Mouse (Mus musculus): ENCODE results near the gene Tbxa2r. TPM values are rescaled to one million over a fixed set of nuclear protein-coding genes. Genes with fewer than 3 reads are reported as not detected.

Gene Tbxa2r
- total RNA-seq, 2 experiments from 2014 or later, result 7.7 to 8.5 TPM

DNA sequence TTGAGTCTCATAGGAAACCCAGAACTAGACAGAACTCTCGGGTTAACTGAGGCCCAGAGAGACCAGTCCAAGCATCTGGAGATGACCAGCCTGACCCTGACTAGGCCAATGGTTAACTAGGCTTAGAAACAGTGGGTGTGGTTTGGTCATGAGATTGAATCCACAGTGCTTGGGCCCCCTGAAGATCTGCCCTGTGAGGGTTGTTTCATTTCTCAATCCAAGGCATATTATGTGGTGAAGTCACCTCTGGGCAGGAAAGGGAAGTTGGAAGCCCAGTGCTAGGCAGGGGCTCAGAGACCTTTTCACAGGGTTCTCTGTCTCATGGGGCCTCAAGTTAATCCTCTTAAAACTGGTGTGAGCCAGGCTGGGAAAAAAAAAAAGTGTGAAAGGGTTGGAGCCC, 30.3 kb downstream of the Tbxa2r start:
- intact Hi-C loops (cut with DNase I), result loop anchor here (2.0 kb wide), 1 partner anchor 18 kb away; no protein-coding TSS in a partner anchor

GRCm38 (mm10) chr10:81360721-81361120, 32.2 kb downstream of the Tbxa2r start:
- DNase-seq, result no peak
- intact Hi-C loops (cut with DNase I), result no loop called here

More for the DNA sequence above, 30.3 kb downstream of the Tbxa2r start:
- DNase-seq, result no peak

GRCm38 (mm10) chr10:81362336-81362949, 33.9 kb downstream of the Tbxa2r start:
- intact Hi-C loops (cut with DNase I), result no loop called here
- no peak for DNase-seq

DNA sequence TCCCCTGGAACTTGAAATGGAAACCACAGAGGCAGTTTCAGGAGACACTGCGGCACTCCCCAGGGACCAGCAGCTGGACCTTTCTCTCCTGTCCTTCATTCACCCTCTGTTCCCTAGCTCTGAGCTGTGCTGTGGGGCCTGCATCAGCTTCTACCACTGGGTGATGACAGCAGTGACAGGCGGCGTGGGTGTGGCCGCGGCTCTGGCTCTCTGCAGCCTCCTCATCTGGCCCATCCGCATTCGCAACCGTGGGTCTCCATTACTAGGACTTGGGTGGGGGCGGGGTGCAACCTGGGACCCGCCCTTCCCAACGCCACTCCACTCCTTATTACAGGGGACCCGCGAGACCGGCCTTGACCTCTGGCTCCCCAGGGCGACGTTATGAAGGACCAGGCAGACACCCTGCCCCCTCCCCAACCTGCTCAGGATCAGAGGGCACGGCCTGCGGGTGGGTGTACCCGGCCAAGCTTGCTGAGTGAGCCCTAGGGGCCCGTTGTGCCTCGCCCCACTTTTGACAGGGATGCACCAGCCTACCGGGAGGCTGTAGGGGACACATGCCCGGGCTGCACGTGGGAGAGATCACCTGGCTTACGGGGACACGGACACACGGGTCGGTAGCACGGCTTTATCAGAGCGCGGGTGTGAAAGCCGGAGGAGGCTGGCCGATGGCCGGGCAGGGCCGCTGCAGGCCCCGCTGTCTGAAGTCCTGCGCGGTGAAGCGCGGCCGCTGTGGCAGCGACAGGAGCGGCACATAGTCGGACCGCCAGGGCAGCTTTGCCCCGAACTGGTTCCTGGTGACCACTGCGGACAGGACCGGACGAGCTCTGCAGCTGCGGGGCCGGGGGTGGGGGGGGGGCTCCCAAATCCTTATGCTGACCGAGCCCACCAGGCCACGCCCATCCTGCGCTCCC, 35.2 kb downstream of the Tbxa2r start:
- intact Hi-C loops (cut with DNase I), result no loop called here

GRCm38 (mm10) chr10:81364666-81365065, 36.1 kb downstream of the Tbxa2r start:
- DNase-seq, result peak; percentile 56 to 63
- intact Hi-C loops (cut with DNase I), result no loop called here

More for the DNA sequence above, 35.2 kb downstream of the Tbxa2r start:
- peak; percentile 75 to 76 for DNase-seq

DNA sequence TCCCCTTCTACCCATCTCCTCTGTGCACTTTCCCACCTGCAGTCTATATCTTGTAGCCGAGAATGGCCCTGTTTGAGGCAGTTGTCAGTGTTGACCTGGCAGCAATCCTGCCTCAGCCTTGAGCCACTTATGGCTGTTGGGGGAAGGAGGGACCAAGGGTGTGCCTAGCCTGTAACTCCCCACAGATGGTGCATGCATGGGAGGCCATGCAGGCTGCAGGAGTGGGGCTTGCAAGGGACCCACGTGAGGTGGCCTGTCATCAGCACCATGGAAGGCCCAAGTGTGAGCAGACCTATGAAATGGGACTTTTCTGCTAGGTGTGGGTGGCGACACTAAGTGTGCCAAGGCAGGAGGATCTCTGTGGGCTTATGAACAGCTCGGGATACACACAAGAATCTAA, 36.5 kb downstream of the Tbxa2r start:
- intact Hi-C loops (cut with DNase I), result no loop called here
- DNase-seq, result no peak

- intact Hi-C loops (cut with DNase I), result no loop called here
- DNase-seq, result no peak
Measured at GRCm38 (mm10) chr10:81365672-81366476, 37.3 kb downstream of the Tbxa2r start, which contains the start of gene 4930404N11Rik. TSS of gene 4930404N11Rik (minus strand) at chr10:81365816.

- intact Hi-C loops (cut with DNase I), result no loop called here
- no peak for DNase-seq
Measured at GRCm38 (mm10) chr10:81366477-81367206, 38.1 kb downstream of the Tbxa2r start.

DNA sequence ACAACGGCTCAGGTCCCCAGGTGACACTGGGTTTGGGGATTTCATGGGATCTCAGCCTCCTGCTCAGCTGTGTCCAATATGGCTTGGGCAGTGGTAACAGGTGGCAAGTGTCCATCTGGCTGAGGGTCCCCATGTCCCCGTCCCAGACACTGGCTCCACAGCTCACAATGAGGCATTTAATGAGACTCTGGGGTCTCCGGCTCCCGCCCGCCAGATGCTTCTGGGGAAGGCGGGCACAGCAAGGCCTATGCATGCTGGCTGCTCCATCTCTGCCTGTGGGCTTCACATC, 38.6 kb downstream of the Tbxa2r start:
- intact Hi-C loops (cut with DNase I), result no loop called here
- DNase-seq, result no peak

DNA sequence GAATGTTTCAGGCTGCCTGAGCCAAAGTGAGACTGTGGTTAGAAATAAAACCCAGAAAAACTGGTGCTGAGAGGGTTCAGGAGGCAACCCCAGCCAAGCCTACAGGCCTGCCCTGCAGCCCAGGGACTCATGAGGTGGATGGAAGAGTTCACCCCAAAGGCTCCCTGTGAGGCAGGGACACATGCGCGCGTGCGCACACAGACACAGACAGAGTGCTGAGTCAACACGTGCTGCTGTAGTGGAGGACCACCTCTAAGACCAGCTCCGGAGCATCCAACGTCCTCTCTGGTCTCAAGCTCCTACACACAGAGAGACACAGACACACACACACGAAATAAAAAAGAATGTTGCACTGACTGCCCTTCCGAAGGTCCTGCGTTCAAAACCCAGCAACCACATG, 46.8 kb downstream of the Tbxa2r start:
- intact Hi-C loops (cut with DNase I), result no loop called here
- DNase-seq, result no peak

GRCm38 (mm10) chr10:81376561-81377361, 48.2 kb downstream of the Tbxa2r start:
- intact Hi-C loops (cut with DNase I), result loop anchor here (2.0 kb wide), 1 partner anchor 18 kb away; no protein-coding TSS in a partner anchor
- DNase-seq, result no peak

- intact Hi-C loops (cut with DNase I), result loop anchor here (2.0 kb wide), 1 partner anchor 19 kb away; no protein-coding TSS in a partner anchor
- DNase-seq, result no peak
Measured at GRCm38 (mm10) chr10:81377362-81377664, 48.8 kb downstream of the Tbxa2r start.

GRCm38 (mm10) chr10:81377793-81378552, 49.4 kb downstream of the Tbxa2r start, which contains the start of gene Fzr1:
TSS of gene Fzr1 (minus strand) at chr10:81378516.
- intact Hi-C loops (cut with DNase I), result loop anchor here (2.0 kb wide), 1 partner anchor 19 kb away; no protein-coding TSS in a partner anchor
- peak in 1 of 2 experiments; percentile 34 for DNase-seq

DNA sequence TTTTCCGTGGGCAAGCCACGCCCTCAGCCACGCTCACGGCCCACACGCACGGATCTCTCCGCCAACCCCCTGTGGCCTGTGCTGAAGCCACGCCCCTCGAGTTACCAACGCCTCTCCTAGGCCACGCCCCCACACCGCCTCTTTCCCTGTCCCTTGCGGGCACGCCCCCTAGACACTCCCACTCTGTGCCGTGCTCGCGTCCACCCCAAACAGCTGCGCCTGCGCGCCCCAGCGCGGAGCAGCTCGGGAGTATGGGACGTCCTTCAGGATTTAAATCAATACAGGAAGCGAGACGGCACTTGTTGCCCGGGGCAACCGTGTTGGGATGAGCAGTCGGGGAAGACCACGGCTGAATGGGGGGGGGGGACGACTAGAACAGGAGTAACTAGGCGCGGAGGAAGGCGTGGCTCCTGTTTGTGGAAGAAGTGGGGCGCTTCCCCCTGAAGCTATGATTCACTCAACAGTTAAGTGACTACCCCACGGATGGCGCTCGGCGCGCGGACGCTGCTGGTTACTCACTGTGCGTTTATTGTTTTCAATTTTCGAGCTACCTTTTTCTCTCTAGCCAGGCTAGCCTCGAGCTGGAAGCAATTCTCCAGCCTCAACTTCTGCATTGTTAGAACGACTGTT, 50.1 kb downstream of the Tbxa2r start:
- DNase-seq, result peak; percentile 100
- intact Hi-C loops (cut with DNase I), result no loop called here

- DNase-seq, result no peak
- intact Hi-C loops (cut with DNase I), result no loop called here
Measured at GRCm38 (mm10) chr10:81379183-81379553, 50.6 kb downstream of the Tbxa2r start.

DNA sequence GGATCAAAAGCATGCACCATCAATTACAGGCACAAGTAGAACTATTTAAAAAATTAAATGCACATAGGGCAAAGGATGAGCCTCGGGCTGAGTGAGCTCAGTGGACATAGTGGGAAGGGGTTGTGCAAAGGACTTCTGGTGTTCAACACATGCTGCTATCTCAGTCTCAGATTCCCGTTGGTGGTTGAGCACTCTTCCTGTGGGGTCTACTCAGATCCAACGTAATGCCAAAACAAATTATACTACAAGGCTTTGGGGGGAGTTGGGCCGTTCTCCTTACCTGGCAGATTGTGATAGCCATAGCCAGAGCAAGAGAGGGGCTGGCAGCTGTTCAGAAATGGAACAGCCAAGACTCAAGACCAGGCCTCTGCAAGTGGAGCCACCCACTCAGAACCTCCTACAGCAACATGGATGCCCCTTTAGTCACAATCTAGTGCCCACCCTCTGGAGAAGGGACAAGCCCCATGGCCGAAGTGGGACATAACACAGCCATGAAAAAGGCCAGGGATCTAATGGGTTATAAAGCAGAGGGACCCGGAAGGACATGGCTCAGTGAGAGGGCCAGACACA, 51.4 kb downstream of the Tbxa2r start:
- intact Hi-C loops (cut with DNase I), result no loop called here
- DNase-seq, result no peak

DNA sequence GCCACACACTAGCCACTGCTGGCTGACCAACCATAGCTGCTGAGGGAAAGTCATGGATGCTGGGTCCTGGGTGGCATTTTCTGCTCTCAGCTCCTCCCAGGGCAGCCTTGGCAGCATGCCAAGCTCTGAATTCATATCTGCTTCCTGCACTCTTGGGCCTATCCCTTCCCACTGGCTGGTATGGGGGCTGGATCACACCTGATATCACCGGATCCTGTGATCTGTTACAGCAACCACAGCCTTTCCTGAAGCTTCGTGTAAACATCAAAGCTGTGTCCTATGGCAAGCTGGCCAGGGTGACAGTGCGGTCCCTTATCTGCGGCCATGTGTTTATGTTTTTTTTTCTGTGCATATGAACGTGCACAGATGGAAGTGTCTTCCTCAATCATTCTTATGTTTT, 53.5 kb downstream of the Tbxa2r start:
- intact Hi-C loops (cut with DNase I), result no loop called here
- DNase-seq, result peak in 1 of 2 experiments; percentile 23

Data from heart, postnatal 10 days (tissue).